Comparison of ENCODE assay signal across 24 mouse cellular contexts in genomic region chr4:5441339-5442019, GRCm38 (mm10).
DNase-seq lines count a peak whose midpoint lies in the region; ATAC-seq and TF ChIP-seq lines count a peak whose summit lies in the region.
"Had no signal": no experiment of that assay in that cellular context is flagged by ENCODE, and none has a peak within 500 bp of the region (broad histone marks: within the 10 kb centered on the region; RNA-seq: fewer than 3 reads in every experiment).

No protein-coding gene starts in this region.

- no peaks in the 10 kb centered on the region for H3K27me3 ChIP-seq in embryonic facial prominence, embryonic 14.5 days (replicated peaks; ENCODE audit: control insufficient read depth, insufficient read depth, low read length)
- H3K27me3 ChIP-seq in embryonic facial prominence, embryonic 10.5 days (replicated peaks; ENCODE audit: low read depth, poor library complexity, severe bottlenecking): no peaks in the 10 kb centered on the region
- H3K27me3 ChIP-seq in heart, embryonic 16.5 days (ENCODE audit: control insufficient read depth, insufficient read depth, low read length): no peaks in the 10 kb centered on the region
- no peaks in the 10 kb centered on the region for H3K27me3 ChIP-seq in heart, adult 2 months (ENCODE audit: control insufficient read depth, insufficient read depth, low read length)
- H3K27me3 ChIP-seq in lung, embryonic 16.5 days (ENCODE audit: control insufficient read depth, insufficient read depth, low read depth, low read length): no peaks in the 10 kb centered on the region
- H3K27me3 ChIP-seq in stomach, postnatal 0 days (ENCODE audit: control insufficient read depth, insufficient read depth, low read length): no peaks in the 10 kb centered on the region
- H3K27me3 ChIP-seq: midbrain, embryonic 15.5 days; Patski had no signal

- peak; percentile 83 for DNase-seq in embryonic facial prominence, embryonic 14.5 days (ENCODE audit: low spot score)
- no peak for DNase-seq in embryonic facial prominence, embryonic 10.5 days (ENCODE audit: low spot score)
- DNase-seq in heart, adult 2 months: no peak
- no peak for DNase-seq in lung, postnatal 25 days (ENCODE audit: low spot score)
- peak; percentile 57 for DNase-seq in stomach, postnatal 0 days (ENCODE audit: low spot score)
- DNase-seq in cerebellum, postnatal 36 days: no peak
- DNase-seq: adrenal gland, postnatal 14 days; cerebellum, adult 11-12 months; gastrocnemius, postnatal 25 days; kidney, postnatal 36 days; layer of hippocampus, adult 9-11 months; left cerebral cortex, postnatal 4 days; thymus, adult 18-20 months had no signal

- no peak overlapping the region for H3K4me3 ChIP-seq in embryonic facial prominence, embryonic 14.5 days (ENCODE audit: low read depth, low read length)
- no peak overlapping the region for H3K4me3 ChIP-seq in embryonic facial prominence, embryonic 10.5 days
- H3K4me3 ChIP-seq in heart, embryonic 16.5 days (ENCODE audit: low read length): no peak overlapping the region
- no peak overlapping the region for H3K4me3 ChIP-seq in heart, adult 2 months
- H3K4me3 ChIP-seq in lung, embryonic 16.5 days (ENCODE audit: low read length): no peak overlapping the region
- no peak overlapping the region for H3K4me3 ChIP-seq in stomach, postnatal 0 days (ENCODE audit: low read depth, low read length)
- H3K4me3 ChIP-seq: erythroblast, embryonic 14.5 days; left cerebral cortex, adult 2 months; midbrain, embryonic 15.5 days; myocyte had no signal

- H3K4me1 ChIP-seq in embryonic facial prominence, embryonic 14.5 days (ENCODE audit: control insufficient read depth, insufficient read depth, low read length): no peaks in the 10 kb centered on the region
- no peaks in the 10 kb centered on the region for H3K4me1 ChIP-seq in embryonic facial prominence, embryonic 10.5 days
- no peaks in the 10 kb centered on the region for H3K4me1 ChIP-seq in heart, embryonic 16.5 days (ENCODE audit: control insufficient read depth, insufficient read depth, low read length)
- H3K4me1 ChIP-seq in heart, adult 2 months (ENCODE audit: control insufficient read depth, insufficient read depth, low read length): no peaks in the 10 kb centered on the region
- H3K4me1 ChIP-seq in lung, embryonic 16.5 days (replicated peaks; ENCODE audit: control insufficient read depth, insufficient read depth, low read length): no peaks in the 10 kb centered on the region; the same call in 1 of the 2 replicates
- no peaks in the 10 kb centered on the region for H3K4me1 ChIP-seq in stomach, postnatal 0 days (replicated peaks; ENCODE audit: control insufficient read depth, insufficient read depth)
- H3K4me1 ChIP-seq: midbrain, embryonic 15.5 days had no signal

- no peak for TF ChIP-seq EP300 in heart, adult 2 months (IDR thresholded peaks at IDR 0.05; ENCODE audit: insufficient read depth, low read depth, low read length)
- TF ChIP-seq EP300 in stomach, postnatal 0 days (optimal IDR thresholded peaks at IDR 0.05): no peak

- no peak overlapping the region for H3K4me2 ChIP-seq in embryonic facial prominence, embryonic 14.5 days (ENCODE audit: low read depth, low read length)
- no peak overlapping the region for H3K4me2 ChIP-seq in heart, embryonic 16.5 days (ENCODE audit: low read depth, low read length)
- no peak overlapping the region for H3K4me2 ChIP-seq in lung, embryonic 16.5 days (ENCODE audit: low read depth, low read length)
- no peak overlapping the region for H3K4me2 ChIP-seq in stomach, postnatal 0 days (replicated peaks; ENCODE audit: low read depth)
- H3K4me2 ChIP-seq: midbrain, embryonic 15.5 days had no signal

- no peak for TF ChIP-seq POLR2A in heart, adult 2 months (IDR thresholded peaks at IDR 0.05; ENCODE audit: insufficient read depth, low read depth, low read length)

- WGBS in embryonic facial prominence, embryonic 14.5 days: 53% methylated on average over 2 of the region's 2 CpGs
- WGBS in embryonic facial prominence, embryonic 10.5 days: 81% methylated on average over 2 of the region's 2 CpGs
- WGBS in heart, embryonic 16.5 days: 58% methylated on average over 2 of the region's 2 CpGs
- 55% methylated on average over 2 of the region's 2 CpGs for WGBS in heart, adult 2 months
- 56% methylated on average over 2 of the region's 2 CpGs for WGBS in lung, embryonic 16.5 days
- WGBS in stomach, postnatal 0 days: 15% methylated on average over 2 of the region's 2 CpGs

- no peak overlapping the region for H3K9ac ChIP-seq in embryonic facial prominence, embryonic 14.5 days (ENCODE audit: low read depth, low read length)
- H3K9ac ChIP-seq in heart, embryonic 16.5 days (ENCODE audit: low read length): no peak overlapping the region
- H3K9ac ChIP-seq in heart, adult 2 months (ENCODE audit: low read depth, low read length): no peak overlapping the region
- H3K9ac ChIP-seq in lung, embryonic 16.5 days (ENCODE audit: low read length): no peak overlapping the region
- no peak overlapping the region for H3K9ac ChIP-seq in stomach, postnatal 0 days (ENCODE audit: low read length)
- H3K9ac ChIP-seq: liver, embryonic 14.5 days; midbrain, embryonic 15.5 days had no signal

- intact Hi-C loops in heart, adult 2 months (cut with DNase I): no loop called here

- peak; percentile 41; the same call in 1 of the 2 replicates for ATAC-seq in embryonic facial prominence, embryonic 14.5 days (ENCODE audit: low read depth)
- peak; percentile 58; the same call in 1 of the 2 replicates for ATAC-seq in heart, embryonic 16.5 days (replicated peaks; ENCODE audit: extremely low read depth, insufficient read depth, low FRiP score)
- peak; percentile 34; the same call in 1 of the 2 replicates for ATAC-seq in lung, embryonic 16.5 days (ENCODE audit: low read depth)
- peak; percentile 94 for ATAC-seq in stomach, postnatal 0 days (ENCODE audit: low FRiP score, low TSS enrichment)
- ATAC-seq: activated CD4-positive, CD25-positive, alpha-beta regulatory T cell, adult 4 months; forebrain, embryonic 16.5 days; lung, postnatal 0 days; midbrain, embryonic 15.5 days; Patski had no signal

- no peaks in the 10 kb centered on the region for H3K36me3 ChIP-seq in embryonic facial prominence, embryonic 14.5 days (ENCODE audit: control insufficient read depth, insufficient read depth, low read length)
- H3K36me3 ChIP-seq in embryonic facial prominence, embryonic 10.5 days (replicated peaks): no peaks in the 10 kb centered on the region
- H3K36me3 ChIP-seq in heart, embryonic 16.5 days (ENCODE audit: control insufficient read depth, insufficient read depth): no peaks in the 10 kb centered on the region
- no peaks in the 10 kb centered on the region for H3K36me3 ChIP-seq in heart, adult 2 months (ENCODE audit: control insufficient read depth, insufficient read depth, low read length)
- no peaks in the 10 kb centered on the region for H3K36me3 ChIP-seq in lung, embryonic 16.5 days (ENCODE audit: control insufficient read depth, insufficient read depth, low read length)
- H3K36me3 ChIP-seq in stomach, postnatal 0 days (ENCODE audit: control insufficient read depth, insufficient read depth, low read length): no peaks in the 10 kb centered on the region
- H3K36me3 ChIP-seq: midbrain, embryonic 15.5 days had no signal

- H3K27ac ChIP-seq in embryonic facial prominence, embryonic 14.5 days (replicated peaks; ENCODE audit: low read depth, low read length): no peak overlapping the region
- no peak overlapping the region for H3K27ac ChIP-seq in embryonic facial prominence, embryonic 10.5 days (replicated peaks)
- 0 out of 2 replicates have a peak overlapping the region, but pooled peaks have one; percentile 23 for H3K27ac ChIP-seq in heart, embryonic 16.5 days (ENCODE audit: low read length)
- no peak overlapping the region for H3K27ac ChIP-seq in heart, adult 2 months
- H3K27ac ChIP-seq in lung, embryonic 16.5 days (ENCODE audit: low read length): 0 out of 2 replicates have a peak overlapping the region, but pooled peaks have one; percentile 10
- H3K27ac ChIP-seq in stomach, postnatal 0 days (replicated peaks): no peak overlapping the region
- H3K27ac ChIP-seq: left cerebral cortex, adult 2 months; liver, embryonic 14.5 days; midbrain, embryonic 15.5 days had no signal

- no peaks in the 10 kb centered on the region for H3K79me2 ChIP-seq in heart, adult 2 months (replicated peaks; ENCODE audit: control insufficient read depth, insufficient read depth, low read length)

- no peak for TF ChIP-seq CTCF in heart, adult 2 months (IDR thresholded peaks at IDR 0.05)
- no peak for TF ChIP-seq CTCF in stomach, postnatal 0 days (IDR thresholded peaks at IDR 0.05; ENCODE audit: low read depth)

- H3K9me3 ChIP-seq in embryonic facial prominence, embryonic 14.5 days (ENCODE audit: control insufficient read depth, low read length): no peaks in the 10 kb centered on the region
- H3K9me3 ChIP-seq in embryonic facial prominence, embryonic 10.5 days: no peaks in the 10 kb centered on the region
- no peaks in the 10 kb centered on the region for H3K9me3 ChIP-seq in heart, embryonic 16.5 days (replicated peaks; ENCODE audit: control insufficient read depth, low read length)
- no peaks in the 10 kb centered on the region for H3K9me3 ChIP-seq in lung, embryonic 16.5 days (ENCODE audit: control insufficient read depth, low read length)
- H3K9me3 ChIP-seq in stomach, postnatal 0 days (ENCODE audit: control insufficient read depth, low read length): no peaks in the 10 kb centered on the region
- H3K9me3 ChIP-seq: midbrain, embryonic 15.5 days had no signal

Comparison
In these comparisons a context has a peak if more than half of its experiments do, and no peak if none do; other contexts are left out.
1. DNase-seq: peak in embryonic facial prominence, embryonic 14.5 days (single experiment) and stomach, postnatal 0 days (single experiment); none in embryonic facial prominence, embryonic 10.5 days (single experiment), heart, adult 2 months (0 of 2), lung, postnatal 25 days (single experiment) and cerebellum, postnatal 36 days (0 of 2).
2. H3K27ac ChIP-seq: peak in heart, embryonic 16.5 days (single experiment) and lung, embryonic 16.5 days (single experiment); none in embryonic facial prominence, embryonic 14.5 days (single experiment), embryonic facial prominence, embryonic 10.5 days (single experiment), heart, adult 2 months (single experiment) and stomach, postnatal 0 days (single experiment).
3. ATAC-seq: peak in every context shown above with its lines; median percentile 94 in stomach, postnatal 0 days; 58 in heart, embryonic 16.5 days; 41 in embryonic facial prominence, embryonic 14.5 days; 34 in lung, embryonic 16.5 days.